Mouse (Mus musculus) cortical plate, adult 2 months (tissue): Measurements from ENCODE around the gene Plxna4. TPM values are rescaled to one million over a fixed set of nuclear protein-coding genes. Genes with fewer than 3 reads are reported as not detected.

ENCODE experiments used
- H3K27ac ChIP-seq: fragments of 200-500 bp; 2 replicates; pipeline ENCODE4 v1.5.1; 2012; ENCODE audit warnings: low read length, control low read depth, inconsistent platforms; ENCODE audit not compliant: insufficient read depth
- H3K4me1 ChIP-seq: fragments of 200-500 bp; 2 replicates; pipeline ENCODE4 v1.6.1; 2011; ENCODE audit warnings: low read length; ENCODE audit not compliant: control insufficient read depth, insufficient read depth
- H3K4me3 ChIP-seq: fragments of 200-500 bp; 2 replicates; pipeline ENCODE4 v1.5.1; 2011; ENCODE audit warnings: mild to moderate bottlenecking, low read length, control low read depth; ENCODE audit not compliant: insufficient read depth
- POLR2A ChIP-seq: fragments of 200-500 bp; IDR thresholded peaks from 2 replicates; pipeline ENCODE4 v1.6.1; 2011; ENCODE audit warnings: mild to moderate bottlenecking, low read length, control low read depth; ENCODE audit not compliant: insufficient read depth; ENCODE audit errors: extremely low read depth
- polyA plus RNA-seq: library from polyadenylated mRNA; depleted of rRNA; stranded (reverse); fragments of >200 nt; gene quantifications from 2 replicates; pipeline ENCODE4 v1.2.3, GENCODE M21; 2012

Plxna4 gene
- polyA plus RNA-seq, 1 experiment, result 14.9 TPM

GRCm38 (mm10) chr6:32105547-32106275, 482.3 kb downstream of the Plxna4 start:
- H3K4me3 ChIP-seq, result no peak overlapping the region
- no peak for TF ChIP-seq POLR2A
- H3K4me1 ChIP-seq, result no peaks in the 10 kb centered on the region
- H3K27ac ChIP-seq, result no peak overlapping the region
